Mouse (Mus musculus): ENCODE data around the gene Ap1b1. TPM values are rescaled to one million over a fixed set of nuclear protein-coding genes. Genes with fewer than 3 reads are reported as not detected.

Gene Ap1b1
- 35.8 and 37.2 TPM in 2 replicates for polyA plus RNA-seq (2015; fragmentation: Nextera tagmentation; extraction: Ambion mirVana)

GRCm38 (mm10) chr11:4986695-4987486 is at the start of gene Ap1b1:
Gene Ap1b1 (plus strand): TSS chr11:4986824.

GRCm38 (mm10) chr11:4947813-4948174 is 38.8 kb upstream of the Ap1b1 start, which contains the start of gene Nefh:
Gene Nefh (minus strand): TSS chr11:4948064.

GRCm38 (mm10) chr11:5057856-5058641 is 71.4 kb downstream of the Ap1b1 start, which contains the start of gene Rasl10a:
Gene Rasl10a (plus strand): TSS chr11:5058128.

GRCm38 (mm10) chr11:5065056-5065821 is 78.6 kb downstream of the Ap1b1 start, which contains the start of gene Gas2l1:
Gene Gas2l1 (minus strand): TSS chr11:5065327.

Small RNAs within 50 kb of the gene (microRNA-seq; reads per million reads assigned to microRNA genes)
- gene Gm47296, result not detected

Other genes starting within 250 kb of the Ap1b1 start
- gene Cabp7, start 240.0 kb upstream of the Ap1b1 start, polyA plus RNA-seq (2015; fragmentation: Nextera tagmentation; extraction: Ambion mirVana), result 0.08 and 0.15 TPM in 2 replicates
- gene Nf2, start 137.3 kb upstream of the Ap1b1 start, polyA plus RNA-seq (2015; fragmentation: Nextera tagmentation; extraction: Ambion mirVana), result 21.5 and 23.6 TPM in 2 replicates
- gene Nipsnap1, start 112.9 kb upstream of the Ap1b1 start, polyA plus RNA-seq (2015; fragmentation: Nextera tagmentation; extraction: Ambion mirVana), result 13.3 and 14.5 TPM in 2 replicates
- gene Thoc5, start 91.5 kb upstream of the Ap1b1 start, polyA plus RNA-seq (2015; fragmentation: Nextera tagmentation; extraction: Ambion mirVana), result 17.3 and 18.8 TPM in 2 replicates
- gene Nefh, start 38.8 kb upstream of the Ap1b1 start, polyA plus RNA-seq (2015; fragmentation: Nextera tagmentation; extraction: Ambion mirVana), result 0.05 and 0.14 TPM in 2 replicates
- 1.1 and 1.9 TPM in 2 replicates for gene Rasl10a, start 71.3 kb downstream of the Ap1b1 start, polyA plus RNA-seq (2015; fragmentation: Nextera tagmentation; extraction: Ambion mirVana)
- gene Gas2l1, start 78.5 kb downstream of the Ap1b1 start, polyA plus RNA-seq (2015; fragmentation: Nextera tagmentation; extraction: Ambion mirVana), result 30.0 and 31.8 TPM in 2 replicates
- 17.4 and 21.5 TPM in 2 replicates for gene Rhbdd3, start 112.1 kb downstream of the Ap1b1 start, polyA plus RNA-seq (2015; fragmentation: Nextera tagmentation; extraction: Ambion mirVana)
- 280 and 285 TPM in 2 replicates for gene Ewsr1, start 112.4 kb downstream of the Ap1b1 start, polyA plus RNA-seq (2015; fragmentation: Nextera tagmentation; extraction: Ambion mirVana)
- gene Emid1, start 165.4 kb downstream of the Ap1b1 start, polyA plus RNA-seq (2015; fragmentation: Nextera tagmentation; extraction: Ambion mirVana), result 35.0 and 40.1 TPM in 2 replicates

Data from urinary bladder, postnatal 0 days (tissue).